Comparison of ENCODE assay signal across 8 mouse cellular contexts in the genomic region with DNA sequence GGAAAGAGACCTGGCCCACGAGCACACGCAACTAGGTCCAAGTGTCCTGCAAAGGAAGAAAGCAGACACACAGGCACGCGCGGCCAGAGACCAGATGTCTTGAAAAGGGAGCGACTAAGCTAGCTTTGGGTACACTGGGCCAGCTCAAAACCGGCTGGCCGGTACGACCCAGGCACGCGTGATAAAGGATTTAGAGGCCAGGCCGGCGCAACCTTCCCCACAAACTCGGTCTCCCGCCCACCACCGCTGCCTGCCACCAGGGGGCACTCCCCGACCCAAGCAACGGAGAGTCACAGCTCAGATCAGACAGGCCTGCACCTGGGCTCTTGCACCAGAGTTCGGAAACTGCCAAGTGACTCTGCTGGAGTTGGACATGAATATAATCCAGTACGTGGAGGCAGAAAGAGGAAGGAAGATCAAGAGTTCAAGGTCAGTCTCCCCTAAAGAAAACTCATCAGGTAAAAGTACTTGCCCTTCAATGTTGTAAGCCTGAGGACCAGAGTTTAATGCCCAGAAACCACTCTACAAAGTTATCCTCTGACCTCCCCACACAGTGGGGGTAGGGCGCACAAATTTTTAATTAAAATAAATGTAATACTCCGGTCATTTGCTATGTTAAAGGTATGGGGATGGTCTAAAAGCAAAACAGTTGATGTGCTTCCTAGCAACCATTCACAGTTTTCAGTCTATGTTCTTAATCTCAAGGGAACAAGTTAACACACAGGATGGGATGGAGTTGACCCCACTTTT. TPM values are rescaled to one million over a fixed set of nuclear protein-coding genes. Genes with fewer than 3 reads are reported as not detected.
DNase-seq lines count a peak whose midpoint lies in the region; ATAC-seq and TF ChIP-seq lines count a peak whose summit lies in the region.

No protein-coding gene starts in this region.

- H3K4me1 ChIP-seq in hindbrain, postnatal 0 days (ENCODE audit: insufficient read depth, low read length): 0 out of 2 replicates have a peak, but pooled peaks cover 3% of the 10 kb centered on the region
- peaks cover 33% of the 10 kb centered on the region for H3K4me1 ChIP-seq in megakaryocyte, embryonic 14.5 days

- TF ChIP-seq CTCF in gastrocnemius, adult 2 months (IDR thresholded peaks at IDR 0.05): peak; percentile 98; the same call in 1 of the 2 replicates
- TF ChIP-seq CTCF in hindbrain, postnatal 0 days (IDR thresholded peaks at IDR 0.05; ENCODE audit: low read depth): peak; percentile 91

- WGBS in hindbrain, postnatal 0 days: 7% methylated on average over 22 of the region's 22 CpGs

- peak; percentile 91 for DNase-seq in ZHBTc4 (ENCODE audit: low read depth, low spot score)
- peak; percentile 93 for DNase-seq in gastrocnemius, adult 2 months
- DNase-seq in hindbrain, postnatal 0 days (ENCODE audit: low spot score): peak; percentile 75
- DNase-seq in left cerebral cortex, adult 8-10 months (ENCODE audit: low spot score in 2 of 2): peak; percentile 43 to 77
- DNase-seq in right cerebral cortex, adult 2 months (ENCODE audit: low spot score in 2 of 2): peak; percentile 83 to 84
- DNase-seq in urinary bladder, postnatal 14 days (ENCODE audit: low spot score): peak; percentile 91

- no peaks in the 10 kb centered on the region for H3K27me3 ChIP-seq in hindbrain, postnatal 0 days (ENCODE audit: insufficient read depth, low read length)
- H3K27me3 ChIP-seq in megakaryocyte, embryonic 14.5 days (replicated peaks): no peaks in the 10 kb centered on the region

- no peaks in the 10 kb centered on the region for H3K36me3 ChIP-seq in hindbrain, postnatal 0 days (ENCODE audit: insufficient read depth, low read length)
- H3K36me3 ChIP-seq in megakaryocyte, embryonic 14.5 days (replicated peaks; ENCODE audit: low read length): no peaks in the 10 kb centered on the region

- intact Hi-C loops in gastrocnemius, adult 2 months (cut with DNase I): loop anchor here (1.0 to 5.0 kb wide), 2 partner anchors 57 to 188 kb away; no protein-coding TSS in a partner anchor

- H3K9ac ChIP-seq in hindbrain, postnatal 0 days (replicated peaks; ENCODE audit: low read length): peak overlapping the region; percentile 39

- H3K4me2 ChIP-seq in hindbrain, postnatal 0 days (ENCODE audit: low read depth, low read length): peak overlapping the region; percentile 87

- no peaks in the 10 kb centered on the region for H3K9me3 ChIP-seq in hindbrain, postnatal 0 days (ENCODE audit: low read length)
- no peaks in the 10 kb centered on the region for H3K9me3 ChIP-seq in megakaryocyte, embryonic 14.5 days

- ATAC-seq in common myeloid progenitor, adult 5-6 weeks (replicated peaks; ENCODE audit: low read depth, poor library complexity, severe bottlenecking): peak; percentile 92
- ATAC-seq in hindbrain, postnatal 0 days: peak; percentile 84

- peak overlapping the region; percentile 83 for H3K4me3 ChIP-seq in gastrocnemius, adult 2 months
- H3K4me3 ChIP-seq in hindbrain, postnatal 0 days (ENCODE audit: low read length): peak overlapping the region; percentile 43
- H3K4me3 ChIP-seq in megakaryocyte, embryonic 14.5 days (replicated peaks): peak overlapping the region; percentile 95

- H3K27ac ChIP-seq in gastrocnemius, adult 2 months: peak overlapping the region; percentile 83
- no peak overlapping the region for H3K27ac ChIP-seq in hindbrain, postnatal 0 days

RNA-seq across cellular contexts. Expression of gene Cdc14b, which starts 26.1 kb away (rescaled TPM):
- 1.4 and 2.7 TPM in 2 replicates for total RNA-seq in common myeloid progenitor, adult 5-6 weeks (2017)
- 1 to 10 TPM; 6.3 to 6.8 TPM for total RNA-seq in gastrocnemius, adult 2 months (2021)
- 2.2 and 5.5 TPM in 2 replicates for total RNA-seq in hindbrain, postnatal 0 days (2014; rRNA removed)
- 2.3 and 2.7 TPM in 2 replicates for polyA plus RNA-seq in hindbrain, postnatal 0 days (2015; fragmentation: Nextera tagmentation; extraction: Ambion mirVana)
- total RNA-seq in left cerebral cortex, adult 8-10 months (2022): 10 to 100 TPM; 15.0 to 21.0 (median 19.1) TPM
- polyA plus RNA-seq in megakaryocyte, embryonic 14.5 days (2012; ENCODE audit: insufficient read depth, low replicate concordance): 0.13 TPM in 1 of 2 replicates, not detected in the other

Comparison
In these comparisons a context has a peak if more than half of its experiments do, and no peak if none do; other contexts are left out.
1. H3K4me3 ChIP-seq: peak in every context shown above with its lines; median percentile 95 in megakaryocyte, embryonic 14.5 days; 83 in gastrocnemius, adult 2 months; 43 in hindbrain, postnatal 0 days.